Mouse (Mus musculus) spleen, embryonic (tissue): Measurements from ENCODE around the gene Pi4ka.

Experiments used
- CTCF ChIA-PET: fragments of 350-600 bp; sonication (Branson Sonifier 250); formaldehyde crosslinking; loops from one replicate; lab custom pipeline; 2022; lab: Charles Lee

Gene Pi4ka

DNA sequence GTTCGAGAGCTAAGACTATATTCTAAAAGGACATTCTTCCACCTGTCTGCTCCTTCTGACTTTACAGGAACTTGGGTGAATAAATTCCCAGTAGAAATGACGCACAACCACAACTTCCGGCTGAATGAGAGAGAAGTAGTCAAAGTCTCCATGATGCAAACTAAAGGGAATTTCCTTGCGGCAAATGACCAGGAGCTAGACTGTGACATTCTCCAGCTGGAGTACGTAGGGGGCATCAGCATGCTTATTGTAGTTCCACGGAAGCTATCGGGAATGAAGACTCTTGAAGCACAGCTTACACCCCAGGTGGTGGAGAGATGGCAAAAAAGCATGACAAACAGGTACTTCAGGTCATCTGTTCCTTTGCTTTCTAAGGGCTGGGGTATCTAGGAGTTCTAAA is 66.4 kb downstream of the Pi4ka start:
- CTCF ChIA-PET, result no interaction called here

GRCm38 (mm10) chr16:17336089-17336488 is 70.0 kb downstream of the Pi4ka start:
- CTCF ChIA-PET, result no interaction called here

GRCm38 (mm10) chr16:17334574-17334973 is 71.5 kb downstream of the Pi4ka start:
- CTCF ChIA-PET, result interaction anchor here (0.7 kb wide), 1 partner anchor 97 kb away, joined by 3 read pairs; no protein-coding TSS in a partner anchor

- CTCF ChIA-PET, result no interaction called here
Observed at GRCm38 (mm10) chr16:17331855-17332254, 74.3 kb downstream of the Pi4ka start.

GRCm38 (mm10) chr16:17331116-17331515 is 75.0 kb downstream of the Pi4ka start, which contains the start of gene Serpind1:
Serpind1 (plus strand) TSS chr16:17331371.
- CTCF ChIA-PET, result interaction anchor here (0.6 kb wide), 1 partner anchor 24 kb away, joined by 6 read pairs; no protein-coding TSS in a partner anchor

DNA sequence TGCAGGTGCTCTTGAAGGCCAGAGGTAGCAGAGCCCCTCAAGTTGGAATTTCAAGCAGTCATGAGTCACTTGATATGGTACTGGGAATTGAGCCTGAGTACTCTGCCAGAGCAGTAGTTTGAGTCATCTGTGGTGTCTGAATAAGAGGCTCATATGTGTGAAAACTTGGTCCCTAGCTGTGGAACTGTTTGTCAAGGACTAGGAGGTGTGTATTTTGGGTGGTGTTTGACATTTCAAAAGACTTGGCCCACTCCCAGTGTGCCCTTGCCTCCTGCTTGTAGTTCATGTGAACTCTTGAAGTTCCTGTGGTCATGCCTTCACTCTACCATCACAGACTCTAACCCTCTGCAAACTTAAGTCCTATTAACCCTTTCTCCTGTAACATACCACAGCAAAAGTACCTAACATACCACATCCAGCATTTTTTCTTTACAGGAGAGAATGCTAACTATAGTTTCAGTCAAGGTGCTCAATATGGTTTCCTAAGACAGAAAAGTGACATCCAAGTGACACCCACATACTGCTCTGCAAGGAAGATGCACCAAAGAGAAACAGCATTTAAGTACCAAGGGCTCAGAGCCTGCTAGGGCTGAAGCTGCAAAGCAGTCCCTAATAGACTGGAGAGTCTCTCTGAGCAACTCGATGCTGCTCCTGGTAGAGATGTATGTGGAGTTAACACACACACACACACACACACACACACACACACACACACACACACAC is 76.1 kb downstream of the Pi4ka start:
- CTCF ChIA-PET, result no interaction called here

DNA sequence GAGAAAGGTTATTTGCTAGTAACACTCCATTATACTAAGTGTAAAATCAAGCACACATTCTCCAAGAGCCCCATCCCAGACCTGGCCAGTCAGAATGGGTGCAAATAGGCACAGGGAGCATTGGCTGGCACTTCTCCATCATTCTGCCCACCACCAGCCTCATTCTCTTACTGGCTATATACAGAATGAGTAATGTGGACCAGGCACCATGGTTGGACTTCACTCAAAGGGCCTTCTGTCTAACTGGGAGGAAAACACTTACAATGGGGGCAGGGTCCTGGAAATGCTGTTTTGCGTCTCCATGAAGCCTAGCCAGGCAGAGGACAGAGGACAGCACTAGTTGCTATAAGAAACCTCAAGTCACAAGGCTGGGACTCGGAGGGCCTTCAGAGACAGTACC is 80.0 kb downstream of the Pi4ka start:
- CTCF ChIA-PET, result no interaction called here

- CTCF ChIA-PET, result interaction anchor here (0.7 kb wide), 1 partner anchor 910 kb away, joined by 3 read pairs; no protein-coding TSS in a partner anchor
Observed at GRCm38 (mm10) chr16:17324745-17325144, 81.4 kb downstream of the Pi4ka start.

DNA sequence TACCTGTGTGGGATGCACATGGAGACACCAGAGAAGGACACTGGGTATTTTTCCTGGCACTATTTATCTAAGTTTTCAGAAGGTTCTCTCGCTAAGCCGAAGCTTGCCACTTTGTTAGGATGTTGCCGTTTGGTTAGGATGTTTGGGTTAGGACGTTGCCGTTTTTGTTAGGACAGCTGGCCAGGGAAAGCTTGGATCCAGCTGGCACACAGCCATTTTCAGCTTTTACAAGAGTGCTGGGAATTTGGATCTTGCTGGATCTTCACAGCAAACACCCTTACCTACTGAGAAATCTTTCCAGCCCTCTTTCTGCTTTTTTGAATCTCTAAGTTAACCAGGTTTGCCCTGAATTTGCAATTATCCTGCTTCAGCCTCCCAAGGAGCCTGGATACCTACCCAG is 84.6 kb downstream of the Pi4ka start:
- CTCF ChIA-PET, result no interaction called here

- CTCF ChIA-PET, result no interaction called here
Observed at GRCm38 (mm10) chr16:17316554-17316953, 89.6 kb downstream of the Pi4ka start.

GRCm38 (mm10) chr16:17312531-17312930 is 93.6 kb downstream of the Pi4ka start:
- CTCF ChIA-PET, result no interaction called here

GRCm38 (mm10) chr16:17309036-17309435 is 97.1 kb downstream of the Pi4ka start:
- CTCF ChIA-PET, result no interaction called here

GRCm38 (mm10) chr16:17307461-17307860 is 98.7 kb downstream of the Pi4ka start:
- CTCF ChIA-PET, result no interaction called here

DNA sequence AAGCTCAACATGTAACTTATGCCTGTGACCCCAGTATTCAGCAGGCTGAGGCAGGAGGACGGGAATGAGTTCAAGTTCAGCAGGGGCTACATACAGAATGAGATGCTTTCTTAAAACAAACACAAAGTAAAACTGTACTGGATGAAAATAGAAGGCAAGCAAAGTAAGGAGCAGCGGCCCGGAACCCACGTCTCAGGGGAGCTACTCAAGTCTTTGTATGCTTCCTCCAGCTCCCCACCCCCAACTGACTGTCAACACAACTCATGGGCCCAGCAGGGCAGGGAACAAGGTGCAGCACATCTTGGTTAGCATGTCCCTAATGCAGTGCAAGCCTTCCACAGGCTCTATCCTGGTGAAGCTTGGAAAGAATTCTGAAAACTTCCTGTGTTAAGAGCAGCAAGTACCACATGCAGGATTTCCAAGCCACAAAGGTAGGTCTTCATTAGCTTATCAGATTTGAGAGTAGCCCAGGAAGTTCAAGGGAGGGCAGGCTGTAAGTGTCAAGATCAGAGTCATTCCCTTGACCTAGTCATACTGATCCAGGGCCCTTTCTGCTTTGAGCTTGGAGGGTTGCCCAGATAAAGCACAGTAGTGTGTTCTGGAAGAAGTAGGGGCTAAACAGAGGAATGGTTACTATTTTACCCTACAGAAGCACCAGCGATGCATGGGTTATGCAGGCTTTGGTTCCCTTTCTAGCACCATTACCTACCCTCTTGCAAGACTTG is 102.4 kb downstream of the Pi4ka start:
- CTCF ChIA-PET, result no interaction called here

DNA sequence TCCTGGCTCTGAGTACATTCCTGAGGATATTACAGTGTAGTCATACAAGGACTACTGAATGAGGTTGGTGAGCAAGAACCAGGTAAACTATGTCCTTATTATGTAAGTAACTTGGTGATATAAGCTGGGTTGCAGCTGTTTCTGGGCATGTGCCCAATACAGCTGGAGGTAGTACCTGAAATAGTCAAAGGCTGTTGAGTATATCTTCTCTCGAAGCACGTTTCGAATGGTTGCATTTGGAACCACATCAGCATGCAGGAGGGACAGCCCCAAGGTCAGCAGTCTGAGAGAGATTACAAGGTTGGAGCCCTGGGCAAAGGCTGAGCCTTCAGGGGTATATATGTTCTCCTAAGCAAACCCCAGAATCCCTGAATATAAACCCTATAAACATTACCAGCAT is 105.3 kb downstream of the Pi4ka start:
- CTCF ChIA-PET, result interaction anchor here (0.6 kb wide), 1 partner anchor 1988 kb away, joined by 5 read pairs; no protein-coding TSS in a partner anchor

GRCm38 (mm10) chr16:17292751-17293150 is 113.4 kb downstream of the Pi4ka start:
- CTCF ChIA-PET, result interaction anchor here (0.8 kb wide), 1 partner anchor 83 kb away, joined by 3 read pairs; no protein-coding TSS in a partner anchor

DNA sequence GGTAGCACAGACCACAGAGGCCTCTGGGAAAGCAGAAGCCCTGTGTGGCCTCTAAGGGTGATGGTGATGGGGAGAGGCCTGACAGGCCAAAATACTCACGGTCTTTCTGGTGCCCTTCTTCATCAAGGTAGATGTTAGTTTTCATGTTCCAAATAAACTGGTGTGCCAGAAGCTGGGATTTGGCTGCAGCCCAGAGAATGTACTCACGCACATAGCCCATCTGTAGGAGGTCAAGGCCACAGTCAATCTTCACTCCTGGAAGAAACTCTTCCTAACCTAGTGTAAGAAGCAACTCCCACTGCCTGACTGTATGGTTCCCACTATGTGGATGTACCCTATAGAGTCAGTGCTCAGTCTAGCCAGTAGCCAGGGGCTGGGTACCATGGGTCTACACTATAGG is 115.1 kb downstream of the Pi4ka start:
- CTCF ChIA-PET, result no interaction called here

- CTCF ChIA-PET, result no interaction called here
Observed at GRCm38 (mm10) chr16:17287103-17287502, 119.0 kb downstream of the Pi4ka start.

GRCm38 (mm10) chr16:17283151-17283550 is 123.0 kb downstream of the Pi4ka start:
- CTCF ChIA-PET, result no interaction called here

GRCm38 (mm10) chr16:17280471-17280870 is 125.6 kb downstream of the Pi4ka start:
- CTCF ChIA-PET, result no interaction called here

GRCm38 (mm10) chr16:17277342-17278211 is 128.5 kb downstream of the Pi4ka start:
- CTCF ChIA-PET, result interaction anchor here (1.3 kb wide), 1 partner anchor 68 kb away, joined by 5 read pairs; no protein-coding TSS in a partner anchor
